Mouse (Mus musculus) urinary bladder, adult 2 months (tissue): Measurements from ENCODE around the gene Myo18a. TPM values are rescaled to one million over a fixed set of nuclear protein-coding genes. Genes with fewer than 3 reads are reported as not detected.

Experiments used
- DNase-seq: peaks from one replicate; pipeline ENCODE4 v3.0.0; 2022; ENCODE audit warnings: low spot score
- polyA plus RNA-seq: library from polyadenylated mRNA; depleted of rRNA; stranded (reverse); fragments of >200 nt; gene quantifications from 2 replicates; pipeline ENCODE4 v1.2.3, GENCODE M21; 2012; rRNA removed

Myo18a gene
- polyA plus RNA-seq, 1 experiment, result 24.1 TPM

GRCm38 (mm10) chr11:77900187-77900586 is 137.1 kb downstream of the Myo18a start:
- DNase-seq, result no peak

- no peak for DNase-seq
Measured at GRCm38 (mm10) chr11:77900696-77901095, 137.7 kb downstream of the Myo18a start.

GRCm38 (mm10) chr11:77901366-77901765 is 138.3 kb downstream of the Myo18a start:
- DNase-seq, result no peak

- DNase-seq, result no peak
Measured at GRCm38 (mm10) chr11:77901775-77902355, 138.8 kb downstream of the Myo18a start.

GRCm38 (mm10) chr11:77903761-77904160 is 140.7 kb downstream of the Myo18a start:
- DNase-seq, result no peak

- DNase-seq, result no peak
Measured at GRCm38 (mm10) chr11:77904707-77905106, 141.7 kb downstream of the Myo18a start.

- DNase-seq, result no peak
Measured at GRCm38 (mm10) chr11:77906097-77906687, 143.1 kb downstream of the Myo18a start.

GRCm38 (mm10) chr11:77906747-77907174 is 143.7 kb downstream of the Myo18a start:
- DNase-seq, result no peak

- DNase-seq, result no peak
Measured at GRCm38 (mm10) chr11:77908468-77908867, 145.4 kb downstream of the Myo18a start.

GRCm38 (mm10) chr11:77909376-77909775 is 146.3 kb downstream of the Myo18a start:
- DNase-seq, result no peak

- no peak for DNase-seq
Measured at GRCm38 (mm10) chr11:77909776-77910175, 146.7 kb downstream of the Myo18a start.

GRCm38 (mm10) chr11:77913505-77913904 is 150.5 kb downstream of the Myo18a start:
- DNase-seq, result no peak

GRCm38 (mm10) chr11:77914598-77915260 is 151.7 kb downstream of the Myo18a start:
- no peak for DNase-seq

Other genes with a start within 250 kb of the Myo18a start
- 0.71 and 1.1 TPM in 2 replicates for gene Abhd15, start 248.1 kb upstream of the Myo18a start, polyA plus RNA-seq
- 20.9 and 21.0 TPM in 2 replicates for gene Trp53i13, start 247.3 kb upstream of the Myo18a start, polyA plus RNA-seq
- gene Gm10392, start 244.0 kb upstream of the Myo18a start, polyA plus RNA-seq, result not detected in 2 replicates
- gene Taok1, start 155.4 kb upstream of the Myo18a start, polyA plus RNA-seq, result 17.3 and 18.1 TPM in 2 replicates
- 16.4 and 19.3 TPM in 2 replicates for gene Nufip2, start 77.1 kb upstream of the Myo18a start, polyA plus RNA-seq
- gene Cryba1, start 38.0 kb upstream of the Myo18a start, polyA plus RNA-seq, result not detected in 2 replicates
- not detected in 2 replicates for gene Gm10277, start 24.5 kb downstream of the Myo18a start, polyA plus RNA-seq
- 0.37 and 0.66 TPM in 2 replicates for gene Pipox, start 130.8 kb downstream of the Myo18a start, polyA plus RNA-seq
- 0.09 and 0.21 TPM in 2 replicates for gene Sez6, start 167.6 kb downstream of the Myo18a start, polyA plus RNA-seq
- gene Phf12, start 219.5 kb downstream of the Myo18a start, polyA plus RNA-seq, result 36.4 and 53.7 TPM in 2 replicates